Mouse (Mus musculus) lung, postnatal 0 days (tissue): ENCODE data around the gene Treml1.
"Not testable (repeated sequence)": the region's sequence is repeated elsewhere in the genome, so short reads cannot be mapped to it uniquely, and the experiment has no call there.

Source experiments
- CTCF ChIP-seq: IDR thresholded peaks from 2 replicates; pipeline ENCODE4 v1.5.1; 2016; ENCODE audit warnings: antibody characterized with exemption, mild to moderate bottlenecking
- EP300 ChIP-seq: IDR thresholded peaks from 2 replicates; pipeline ENCODE4 v1.6.1; 2016; ENCODE audit warnings: antibody characterized with exemption, mild to moderate bottlenecking, control low read depth

GRCm38 (mm10) chr17:48315905-48316579 lies 43.7 kb upstream of the Treml1 start, which contains the start of gene B430306N03Rik:
- not testable (repeated sequence) for TF ChIP-seq CTCF, EP300
